Mouse (Mus musculus) heart, embryonic 11.5 days (tissue): ENCODE measurements around the gene Rdh9. TPM values are rescaled to one million over a fixed set of nuclear protein-coding genes. Genes with fewer than 3 reads are reported as not detected.
"Not testable (repeated sequence)": the region's sequence is repeated elsewhere in the genome, so short reads cannot be mapped to it uniquely, and the experiment has no call there.

Experiments
- ATAC-seq: fragments of 200-750 bp; cut with Nextera tagmentation; replicated peaks from 2 replicates; pipeline ENCODE4 v1.8.0; 2017; ENCODE audit warnings: moderate library complexity; ENCODE audit not compliant: insufficient number of reproducible peaks, low FRiP score, low TSS enrichment
- H3K27ac ChIP-seq: fragments of 300-500 bp; sonication (generic); 2 replicates; pipeline ENCODE4 v1.5.1; 2014; ENCODE audit warnings: mild to moderate bottlenecking, low read depth, low read length
- H3K27me3 ChIP-seq: fragments of 300-500 bp; sonication (generic); 2 replicates; pipeline ENCODE4 v1.6.1; 2014; ENCODE audit warnings: mild to moderate bottlenecking, low read length, mixed read lengths; ENCODE audit not compliant: control insufficient read depth, insufficient read depth
- H3K36me3 ChIP-seq: fragments of 300-500 bp; sonication (generic); 2 replicates; pipeline ENCODE4 v1.6.1; 2014; ENCODE audit warnings: mild to moderate bottlenecking, low read length, moderate library complexity, mixed read lengths; ENCODE audit not compliant: control insufficient read depth, insufficient read depth
- H3K4me1 ChIP-seq: fragments of 300-500 bp; sonication (generic); 2 replicates; pipeline ENCODE4 v1.6.1; 2014; ENCODE audit warnings: low read length; ENCODE audit not compliant: control insufficient read depth, insufficient read depth
- H3K4me2 ChIP-seq: fragments of 300-500 bp; sonication (generic); 2 replicates; pipeline ENCODE4 v1.6.1; 2014; ENCODE audit warnings: mild to moderate bottlenecking, moderate library complexity
- H3K4me3 ChIP-seq: fragments of 300-500 bp; sonication (generic); 2 replicates; pipeline ENCODE4 v1.5.1; 2014; ENCODE audit warnings: low read depth, low read length
- H3K9ac ChIP-seq: fragments of 300-500 bp; sonication (generic); 2 replicates; pipeline ENCODE4 v1.6.1; 2014; ENCODE audit warnings: mild to moderate bottlenecking, low read depth, low read length, moderate library complexity
- H3K9me3 ChIP-seq: fragments of 300-500 bp; sonication (generic); replicated peaks from 2 replicates; pipeline ENCODE4 v1.6.1; 2016; ENCODE audit warnings: low read length; ENCODE audit not compliant: control insufficient read depth
- WGBS: fragments of 180-500 bp; shearing (Covaris S2); extraction: QIAGEN DNeasy Blood & Tissue Kit; methylation state at CpG from one replicate; pipeline ENCODE4 v1.1.7; 2014; ENCODE audit not compliant: insufficient replicate concordance; 5-methylcytosine and 5-hydroxymethylcytosine counted together
- polyA plus RNA-seq: library from polyadenylated mRNA; unstranded; fragments of >200 nt; fragmentation: Nextera tagmentation; extraction: Ambion mirVana; gene quantifications from 2 replicates; pipeline ENCODE4 v1.2.1, GENCODE M21; 2014

Gene Rdh9
- polyA plus RNA-seq, 1 experiment from 2014 or later = not detected

GRCm38 (mm10) chr10:127817268-127817910 lies 41.2 kb downstream of the Rdh9 start:
- not testable (repeated sequence) for H3K36me3 ChIP-seq, H3K4me3 ChIP-seq, H3K4me1 ChIP-seq, H3K27ac ChIP-seq, ATAC-seq, H3K4me2 ChIP-seq, H3K9ac ChIP-seq, H3K27me3 ChIP-seq, H3K9me3 ChIP-seq
- 73% methylated on average over 4 of the region's 4 CpGs for WGBS

- not testable (repeated sequence) for H3K27ac ChIP-seq, H3K4me2 ChIP-seq, H3K4me3 ChIP-seq, H3K9me3 ChIP-seq, H3K27me3 ChIP-seq, ATAC-seq, H3K9ac ChIP-seq, H3K36me3 ChIP-seq, H3K4me1 ChIP-seq
- WGBS = 82% methylated on average over 2 of the region's 2 CpGs
Observed at GRCm38 (mm10) chr10:127821806-127822205, 45.6 kb downstream of the Rdh9 start.

- H3K27ac ChIP-seq = no peak overlapping the region
- H3K27me3 ChIP-seq = no peaks in the 10 kb centered on the region
- no peak overlapping the region for H3K4me2 ChIP-seq
- H3K4me3 ChIP-seq = no peak overlapping the region
- no peak overlapping the region for H3K9ac ChIP-seq
- no peak for ATAC-seq
- H3K9me3 ChIP-seq = no peaks in the 10 kb centered on the region
- no peaks in the 10 kb centered on the region for H3K36me3 ChIP-seq
- H3K4me1 ChIP-seq = no peaks in the 10 kb centered on the region
- WGBS = 70% methylated on average over 6 of the region's 6 CpGs
Observed at GRCm38 (mm10) chr10:127825386-127825785, 49.2 kb downstream of the Rdh9 start.

GRCm38 (mm10) chr10:127829121-127829520 lies 52.9 kb downstream of the Rdh9 start:
- no peaks in the 10 kb centered on the region for H3K27me3 ChIP-seq
- H3K9ac ChIP-seq = no peak overlapping the region
- H3K9me3 ChIP-seq = no peaks in the 10 kb centered on the region
- H3K27ac ChIP-seq = no peak overlapping the region
- no peak for ATAC-seq
- no peaks in the 10 kb centered on the region for H3K4me1 ChIP-seq
- WGBS = 70% methylated on average over 3 of the region's 3 CpGs
- no peaks in the 10 kb centered on the region for H3K36me3 ChIP-seq
- H3K4me3 ChIP-seq = no peak overlapping the region
- no peak overlapping the region for H3K4me2 ChIP-seq

- not testable (repeated sequence) for H3K27me3 ChIP-seq, H3K9ac ChIP-seq, H3K4me2 ChIP-seq, H3K4me3 ChIP-seq, H3K27ac ChIP-seq, H3K36me3 ChIP-seq, H3K9me3 ChIP-seq, ATAC-seq, H3K4me1 ChIP-seq
- 90% methylated on average over 1 of the region's 1 CpGs for WGBS
Observed at GRCm38 (mm10) chr10:127834186-127834585, 58.0 kb downstream of the Rdh9 start.

GRCm38 (mm10) chr10:127835292-127835691 lies 59.1 kb downstream of the Rdh9 start:
- no peak for ATAC-seq
- Histone ChIP-seq H3K4me3 (no peak overlapping the region), H3K9me3 (no peaks in the 10 kb centered on the region), H3K9ac (no peak overlapping the region), H3K36me3 (no peaks in the 10 kb centered on the region), H3K27ac (no peak overlapping the region), H3K4me2 (no peak overlapping the region), H3K27me3 (no peaks in the 10 kb centered on the region), H3K4me1 (no peaks in the 10 kb centered on the region)
- 75% methylated on average over 5 of the region's 5 CpGs for WGBS

GRCm38 (mm10) chr10:127837793-127838192 lies 61.6 kb downstream of the Rdh9 start:
- 86% methylated on average over 5 of the region's 5 CpGs for WGBS
- not testable (repeated sequence) for H3K4me1 ChIP-seq, H3K27me3 ChIP-seq, ATAC-seq, H3K9ac ChIP-seq, H3K9me3 ChIP-seq, H3K4me3 ChIP-seq, H3K27ac ChIP-seq, H3K36me3 ChIP-seq, H3K4me2 ChIP-seq

GRCm38 (mm10) chr10:127838539-127838938 lies 62.4 kb downstream of the Rdh9 start:
- WGBS = 76% methylated on average over 2 of the region's 2 CpGs
- Histone ChIP-seq H3K27me3 (no peaks in the 10 kb centered on the region), H3K36me3 (no peaks in the 10 kb centered on the region), H3K4me1 (no peaks in the 10 kb centered on the region), H3K9me3 (no peaks in the 10 kb centered on the region), H3K4me3 (no peak overlapping the region), H3K27ac (no peak overlapping the region), H3K9ac (no peak overlapping the region), H3K4me2 (no peak overlapping the region)
- no peak for ATAC-seq

GRCm38 (mm10) chr10:127840776-127841175 lies 64.6 kb downstream of the Rdh9 start:
- Histone ChIP-seq H3K27me3 (no peaks in the 10 kb centered on the region), H3K9me3 (no peaks in the 10 kb centered on the region), H3K4me2 (no peak overlapping the region), H3K36me3 (no peaks in the 10 kb centered on the region), H3K9ac (no peak overlapping the region), H3K27ac (no peak overlapping the region), H3K4me1 (no peaks in the 10 kb centered on the region), H3K4me3 (no peak overlapping the region)
- ATAC-seq = no peak
- 62% methylated on average over 2 of the region's 2 CpGs for WGBS
